Mouse (Mus musculus) bone marrow, adult 2 months (tissue): ENCODE measurements around the gene Nfkbiz.

Experiments used
- CTCF ChIP-seq: fragments of 200-500 bp; IDR thresholded peaks from 2 replicates; pipeline ENCODE4 v1.5.1; 2011; ENCODE audit warnings: low read length, control low read depth; ENCODE audit not compliant: control insufficient read depth, insufficient read depth
- POLR2A ChIP-seq: fragments of 200-500 bp; IDR thresholded peaks from 2 replicates; pipeline ENCODE4 v1.6.1; 2011; ENCODE audit warnings: low read depth, mild to moderate bottlenecking, control low read depth, low read length, borderline replicate concordance; ENCODE audit not compliant: control insufficient read depth

DNA sequence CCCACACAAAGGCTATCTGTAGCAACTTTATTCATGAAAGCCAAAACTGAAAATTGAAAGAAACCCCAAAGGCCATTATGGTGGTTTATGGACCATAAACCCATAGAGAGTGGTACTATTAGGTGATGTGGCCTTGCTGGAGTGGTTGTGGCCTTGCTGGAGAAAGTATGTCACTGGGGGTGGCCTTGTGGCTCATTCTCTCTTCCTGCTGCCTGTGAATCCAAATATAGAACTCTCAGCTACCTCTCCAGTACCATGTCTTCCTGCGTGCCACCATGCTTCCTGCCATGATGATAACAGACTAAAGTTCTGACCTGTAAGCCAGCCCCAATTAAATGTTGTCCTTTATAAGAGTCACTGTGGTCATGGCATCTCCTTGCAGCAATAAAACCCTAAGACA lies 33.9 kb downstream of the Nfkbiz start:
- no peak for TF ChIP-seq CTCF
- TF ChIP-seq POLR2A, result no peak
